Mouse (Mus musculus) bone marrow macrophage, adult 2 months (primary cell): Measurements from ENCODE around the gene Emx1.

Experiments
- CTCF ChIP-seq: IDR thresholded peaks from 2 replicates; pipeline ENCODE4 v1.5.1; 2012; ENCODE audit warnings: low read depth, mild to moderate bottlenecking, low read length, moderate library complexity
- POLR2A ChIP-seq: IDR thresholded peaks from 2 replicates; pipeline ENCODE4 v1.6.1; 2012; ENCODE audit warnings: mild to moderate bottlenecking, low read depth, low read length, borderline replicate concordance

- TF ChIP-seq CTCF = no peak
- no peak for TF ChIP-seq POLR2A
Measured at GRCm38 (mm10) chr6:85231469-85231868, 44.2 kb downstream of the Emx1 start.
